Mouse (Mus musculus): Measurements from ENCODE around the gene 1810043G02Rik. TPM values are rescaled to one million over a fixed set of nuclear protein-coding genes. Genes with fewer than 3 reads are reported as not detected.
"Not testable (repeated sequence)": the region's sequence is repeated elsewhere in the genome, so short reads cannot be mapped to it uniquely, and the experiment has no call there.

Gene 1810043G02Rik
- total and polyA plus RNA-seq, 3 experiments: 9.3 to 15.6 TPM; not detected in 1

- H3K9me3 ChIP-seq (replicated peaks; ENCODE audit: insufficient read depth, low read length); H3K4me1 ChIP-seq (ENCODE audit: control insufficient read depth in 1 of 2, insufficient read depth in 2 of 2, low read length in 2 of 2); H3K79me2 ChIP-seq (ENCODE audit: control insufficient read depth, insufficient read depth, low read length, poor library complexity); H3K27me3 ChIP-seq (ENCODE audit: control insufficient read depth in 1 of 2, insufficient read depth in 2 of 2, low read length in 2 of 2); H3K36me3 ChIP-seq (ENCODE audit: control insufficient read depth in 1 of 2, insufficient read depth in 2 of 2, low read length in 2 of 2): not testable (repeated sequence)
- peak; percentile 71 for DNase-seq (ENCODE audit: low read depth, low spot score)
- peak; percentile 8 to 57 (median 19); a peak in 4 of 6 replicates for TF ChIP-seq CTCF (IDR thresholded peaks at IDR 0.05 in 2 of 3, conservative IDR thresholded peaks at IDR 0.05 in 1 of 3; ENCODE audit: control insufficient read depth in 1 of 3, insufficient read depth in 1 of 3, low read depth in 2 of 3, low read length in 3 of 3, poor library complexity in 1 of 3, severe bottlenecking in 1 of 3)
- TF ChIP-seq SMC3 (IDR thresholded peaks at IDR 0.05; ENCODE audit: low read depth, low read length): peak; percentile 53
- TF ChIP-seq RAD21 (IDR thresholded peaks at IDR 0.05; ENCODE audit: low read depth, low read length): peak; percentile 26
- peak; percentile 29; the same call in 1 of the 2 replicates for TF ChIP-seq ZC3H11A (IDR thresholded peaks at IDR 0.05; ENCODE audit: low read depth, low read length)
- Histone ChIP-seq H3K9ac (ENCODE audit: control insufficient read depth, low read depth, low read length, poor library complexity, severe bottlenecking) (peak overlapping the region; percentile 62), H3K27ac (ENCODE audit: control insufficient read depth, low read depth, low read length) (peak overlapping the region; percentile 87), H3K4me3 (ENCODE audit: control insufficient read depth in 1 of 2, insufficient read depth in 1 of 2, low read depth in 2 of 2, low read length in 2 of 2) (peak overlapping the region; percentile 25 to 60)
These were observed 47.1 kb downstream of the 1810043G02Rik start for GRCm38 (mm10) chr10:78025453-78025852.

GRCm38 (mm10) chr10:78028129-78028528 is 49.8 kb downstream of the 1810043G02Rik start:
- Histone ChIP-seq H3K4me1 (ENCODE audit: control insufficient read depth in 1 of 2, insufficient read depth in 2 of 2, low read length in 2 of 2) (no peaks in the 10 kb centered on the region), H3K9ac (ENCODE audit: control insufficient read depth, low read depth, low read length, poor library complexity, severe bottlenecking) (no peak overlapping the region), H3K36me3 (ENCODE audit: control insufficient read depth in 1 of 2, insufficient read depth in 2 of 2, low read length in 2 of 2) (no peaks in the 10 kb centered on the region), H3K79me2 (ENCODE audit: control insufficient read depth, insufficient read depth, low read length, poor library complexity) (no peaks in the 10 kb centered on the region), H3K27ac (ENCODE audit: control insufficient read depth, low read depth, low read length) (no peak overlapping the region), H3K9me3 (replicated peaks; ENCODE audit: insufficient read depth, low read length) (no peaks in the 10 kb centered on the region), H3K4me3 (ENCODE audit: control insufficient read depth in 1 of 2, insufficient read depth in 1 of 2, low read depth in 2 of 2, low read length in 2 of 2) (no peak overlapping the region), H3K27me3 (ENCODE audit: control insufficient read depth in 1 of 2, insufficient read depth in 2 of 2, low read length in 2 of 2) (no peaks in the 10 kb centered on the region)
- DNase-seq (ENCODE audit: low read depth, low spot score): peak; percentile 88
- TF ChIP-seq RAD21 (IDR thresholded peaks at IDR 0.05; ENCODE audit: low read depth, low read length) (peak; percentile 94), SMC3 (IDR thresholded peaks at IDR 0.05; ENCODE audit: low read depth, low read length) (peak; percentile 76), RCOR1 (IDR thresholded peaks at IDR 0.05; ENCODE audit: low read depth, low read length) (no peak), ZC3H11A (IDR thresholded peaks at IDR 0.05; ENCODE audit: low read depth, low read length) (peak; percentile 76), CTCF (IDR thresholded peaks at IDR 0.05 in 2 of 3, conservative IDR thresholded peaks at IDR 0.05 in 1 of 3; ENCODE audit: control insufficient read depth in 1 of 3, insufficient read depth in 1 of 3, low read depth in 2 of 3, low read length in 3 of 3, poor library complexity in 1 of 3, severe bottlenecking in 1 of 3) (peak; percentile 77 to 96 (median 96))

- no peak overlapping the region for H3K9ac ChIP-seq (ENCODE audit: control insufficient read depth, low read depth, low read length, poor library complexity, severe bottlenecking)
- no peak for DNase-seq (ENCODE audit: low read depth, low spot score)
- peaks cover 0 to 1% of the 10 kb centered on the region in 2 experiments; a peak in 1 of 4 replicates for H3K27me3 ChIP-seq (ENCODE audit: control insufficient read depth in 1 of 2, insufficient read depth in 2 of 2, low read length in 2 of 2)
- H3K4me3 ChIP-seq (ENCODE audit: control insufficient read depth in 1 of 2, insufficient read depth in 1 of 2, low read depth in 2 of 2, low read length in 2 of 2): no peak overlapping the region
- H3K79me2 ChIP-seq (ENCODE audit: control insufficient read depth, insufficient read depth, low read length, poor library complexity): no peaks in the 10 kb centered on the region
- no peaks in the 10 kb centered on the region for H3K36me3 ChIP-seq (ENCODE audit: control insufficient read depth in 1 of 2, insufficient read depth in 2 of 2, low read length in 2 of 2)
- no peak overlapping the region for H3K27ac ChIP-seq (ENCODE audit: control insufficient read depth, low read depth, low read length)
- H3K4me1 ChIP-seq (ENCODE audit: control insufficient read depth in 1 of 2, insufficient read depth in 2 of 2, low read length in 2 of 2): no peaks in the 10 kb centered on the region
- H3K9me3 ChIP-seq (replicated peaks; ENCODE audit: insufficient read depth, low read length): no peaks in the 10 kb centered on the region
- TF ChIP-seq ZC3H11A (IDR thresholded peaks at IDR 0.05; ENCODE audit: low read depth, low read length) (no peak), CHD1 (IDR thresholded peaks at IDR 0.05; ENCODE audit: low read depth, low read length) (no peak), GABPA (IDR thresholded peaks at IDR 0.05; ENCODE audit: low read depth, low read length) (no peak), MXI1 (IDR thresholded peaks at IDR 0.05; ENCODE audit: low read depth, low read length) (no peak), POLR2AphosphoS2 (IDR thresholded peaks at IDR 0.05; ENCODE audit: low read length) (no peak), MAX (IDR thresholded peaks at IDR 0.05; ENCODE audit: low read length) (no peak), JUND (IDR thresholded peaks at IDR 0.05; ENCODE audit: low read depth, low read length) (no peak), SMC3 (IDR thresholded peaks at IDR 0.05; ENCODE audit: low read depth, low read length) (no peak), MAFK (IDR thresholded peaks at IDR 0.05; ENCODE audit: borderline replicate concordance, low read depth, low read length) (no peak), MYB (IDR thresholded peaks at IDR 0.05; ENCODE audit: low read depth, low read length) (no peak), KAT2A (conservative IDR thresholded peaks at IDR 0.05; ENCODE audit: low read depth, low read length) (no peak), E2F4 (IDR thresholded peaks at IDR 0.05; ENCODE audit: borderline replicate concordance, low read depth, low read length) (no peak), USF2 (IDR thresholded peaks at IDR 0.05; ENCODE audit: borderline replicate concordance in 1 of 2, insufficient read depth in 1 of 2, low read depth in 1 of 2, low read length in 2 of 2) (no peak), ZNF384 (IDR thresholded peaks at IDR 0.05; ENCODE audit: low read depth, low read length) (no peak)
These were observed 50.8 kb downstream of the 1810043G02Rik start for GRCm38 (mm10) chr10:78029080-78029479.
